Mouse (Mus musculus) bone marrow, adult 2 months (tissue): Measurements from ENCODE around the gene Lpin1. TPM values are rescaled to one million over a fixed set of nuclear protein-coding genes. Genes with fewer than 3 reads are reported as not detected.

ENCODE experiments used
- H3K27ac ChIP-seq: fragments of 200-500 bp; 2 replicates; pipeline ENCODE4 v1.5.1; 2012; ENCODE audit warnings: low read depth, mild to moderate bottlenecking, control low read depth, inconsistent platforms, low read length; ENCODE audit not compliant: control insufficient read depth, poor library complexity, insufficient read depth
- H3K4me1 ChIP-seq: fragments of 200-500 bp; 2 replicates; pipeline ENCODE4 v1.6.1; 2011; ENCODE audit warnings: low read length; ENCODE audit not compliant: control insufficient read depth, insufficient read depth
- H3K4me3 ChIP-seq: fragments of 200-500 bp; replicated peaks from 2 replicates; pipeline ENCODE3; 2011; ENCODE audit warnings: mild to moderate bottlenecking, low read depth, low read length, control low read depth; ENCODE audit not compliant: control insufficient read depth
- CTCF ChIP-seq: fragments of 200-500 bp; IDR thresholded peaks from 2 replicates; pipeline ENCODE4 v1.5.1; 2011; ENCODE audit warnings: low read length, control low read depth; ENCODE audit not compliant: control insufficient read depth, insufficient read depth
- POLR2A ChIP-seq: fragments of 200-500 bp; IDR thresholded peaks from 2 replicates; pipeline ENCODE4 v1.6.1; 2011; ENCODE audit warnings: low read depth, mild to moderate bottlenecking, control low read depth, low read length, borderline replicate concordance; ENCODE audit not compliant: control insufficient read depth
- WGBS: fragments of 180-500 bp; shearing (Covaris S2); methylation state at CpG from one replicate; pipeline ENCODE4 v1.1.7; 2018; 5-methylcytosine and 5-hydroxymethylcytosine counted together
- polyA plus RNA-seq: library from polyadenylated mRNA; stranded (reverse); fragments of >200 nt; gene quantifications from 2 replicates; pipeline ENCODE4 v1.2.4, GENCODE M21; 2011; ENCODE audit warnings: low replicate concordance; ENCODE audit not compliant: missing spikeins, insufficient read depth, insufficient read length

Gene Lpin1
- polyA plus RNA-seq, 1 experiment, result 14.8 TPM

GRCm38 (mm10) chr12:16539965-16540661, 70.7 kb downstream of the Lpin1 start:
- H3K4me3 ChIP-seq, result no peak overlapping the region
- no peak for TF ChIP-seq CTCF
- TF ChIP-seq POLR2A, result no peak
- no peak overlapping the region for H3K27ac ChIP-seq
- H3K4me1 ChIP-seq, result no peaks in the 10 kb centered on the region; the same call in 1 of the 2 replicates
- 47% methylated on average over 5 of the region's 5 CpGs for WGBS

DNA sequence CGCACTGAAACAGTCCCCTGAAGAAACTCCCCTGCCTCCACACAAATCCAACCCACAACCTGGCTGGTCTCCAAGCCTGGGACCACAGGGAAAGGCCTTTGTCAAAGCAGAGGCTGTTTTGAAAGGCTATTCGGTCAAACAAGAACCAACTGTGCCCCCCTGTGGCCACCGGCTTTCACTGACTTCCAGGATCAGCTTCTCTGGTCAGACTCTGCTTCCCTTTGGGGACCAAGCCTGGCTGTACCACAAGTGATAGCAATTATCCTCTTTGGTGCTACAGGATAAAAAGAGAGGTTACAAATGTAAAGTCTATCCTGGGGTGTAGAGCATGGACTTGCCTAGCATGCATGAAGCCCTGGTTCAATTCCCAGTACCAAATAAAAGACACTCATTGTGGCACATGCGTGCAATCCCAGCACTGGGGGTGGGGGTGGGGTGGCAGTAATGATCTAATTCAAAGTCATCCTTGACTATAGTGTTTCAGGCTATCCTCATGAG, 77.4 kb downstream of the Lpin1 start:
- H3K4me3 ChIP-seq, result no peak overlapping the region
- WGBS, result 20% methylated on average over 4 of the region's 4 CpGs
- no peak overlapping the region for H3K27ac ChIP-seq
- H3K4me1 ChIP-seq, result peaks cover 3% of the 10 kb centered on the region; the same call in 1 of the 2 replicates
- no peak for TF ChIP-seq POLR2A
- TF ChIP-seq CTCF, result peak; percentile 67

- 18% methylated on average over 7 of the region's 7 CpGs for WGBS
- Histone ChIP-seq H3K4me3 (peak overlapping the region; percentile 37), H3K27ac (peak overlapping the region; percentile 78)
Measured at GRCm38 (mm10) chr12:16532860-16533230, 77.9 kb downstream of the Lpin1 start.

GRCm38 (mm10) chr12:16531956-16532859, 78.6 kb downstream of the Lpin1 start:
- Histone ChIP-seq H3K4me1 (peaks cover 7% of the 10 kb centered on the region; the same call in 1 of the 2 replicates), H3K27ac (peak overlapping the region; percentile 78), H3K4me3 (peak overlapping the region; percentile 37)
- TF ChIP-seq POLR2A, result no peak
- TF ChIP-seq CTCF, result no peak
- whole genome bisulfite sequencing, result 16% methylated on average over 15 of the region's 15 CpGs

More at GRCm38 (mm10) chr12:16532860-16533230, 77.9 kb downstream of the Lpin1 start:
- TF ChIP-seq POLR2A (no peak), CTCF (no peak)
- H3K4me1 ChIP-seq, result peaks cover 6% of the 10 kb centered on the region; the same call in 1 of the 2 replicates

- WGBS, result 64% methylated on average over 7 of the region's 7 CpGs
- no peak for TF ChIP-seq CTCF
- Histone ChIP-seq H3K27ac (peak overlapping the region; percentile 21; the same call in 1 of the 2 replicates), H3K4me3 (no peak overlapping the region), H3K4me1 (peaks cover 10% of the 10 kb centered on the region; the same call in 1 of the 2 replicates)
Measured at GRCm38 (mm10) chr12:16528650-16529049, 82.1 kb downstream of the Lpin1 start.

DNA sequence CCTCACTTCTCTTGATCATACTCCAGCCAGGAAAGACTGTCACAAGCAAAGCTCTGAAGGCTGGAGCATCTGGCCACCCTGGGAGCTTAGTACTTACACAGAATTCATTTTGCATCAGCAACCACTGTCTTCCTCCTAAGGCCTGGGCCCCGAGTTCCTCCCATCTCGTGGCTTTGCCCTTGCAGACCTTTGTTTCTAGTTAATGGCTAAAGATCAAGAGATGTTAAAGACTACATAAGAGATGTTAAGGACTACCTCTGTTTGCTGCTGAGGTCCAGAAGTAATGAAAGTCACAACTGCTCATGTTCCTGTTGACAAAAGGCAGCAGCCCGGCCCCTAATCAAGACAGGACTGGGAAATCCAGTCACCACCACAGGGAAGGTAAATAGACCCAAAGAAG, 82.8 kb downstream of the Lpin1 start:
- H3K4me1 ChIP-seq, result peaks cover 10% of the 10 kb centered on the region; the same call in 1 of the 2 replicates
- TF ChIP-seq CTCF, result no peak
- no peak for TF ChIP-seq POLR2A
- 37% methylated on average over 3 of the region's 3 CpGs for WGBS
- H3K27ac ChIP-seq, result no peak overlapping the region
- H3K4me3 ChIP-seq, result no peak overlapping the region

GRCm38 (mm10) chr12:16526862-16527261, 83.9 kb downstream of the Lpin1 start:
- Histone ChIP-seq H3K4me3 (no peak overlapping the region), H3K4me1 (peaks cover 10% of the 10 kb centered on the region; the same call in 1 of the 2 replicates), H3K27ac (no peak overlapping the region)
- TF ChIP-seq POLR2A (no peak), CTCF (no peak)
- WGBS, result 77% methylated on average over 5 of the region's 5 CpGs

- TF ChIP-seq CTCF (no peak), POLR2A (no peak)
- peaks cover 10% of the 10 kb centered on the region; the same call in 1 of the 2 replicates for H3K4me1 ChIP-seq
- no peak overlapping the region for H3K4me3 ChIP-seq
- H3K27ac ChIP-seq, result no peak overlapping the region
- WGBS, result 29% methylated on average over 2 of the region's 2 CpGs
Measured at GRCm38 (mm10) chr12:16526134-16526533, 84.6 kb downstream of the Lpin1 start.
